Mouse (Mus musculus) ES-Bruce4 (cell line): ENCODE measurements around the gene Tsr2.

Experiments used
- CTCF ChIP-seq: IDR thresholded peaks from one replicate; pipeline ENCODE4 v1.8.1; 2011; ENCODE audit warnings: low read depth, low read length
- POLR2A ChIP-seq: IDR thresholded peaks from one replicate; pipeline ENCODE4 v1.8.1; 2011; ENCODE audit warnings: low read length; ENCODE audit not compliant: insufficient read depth

DNA sequence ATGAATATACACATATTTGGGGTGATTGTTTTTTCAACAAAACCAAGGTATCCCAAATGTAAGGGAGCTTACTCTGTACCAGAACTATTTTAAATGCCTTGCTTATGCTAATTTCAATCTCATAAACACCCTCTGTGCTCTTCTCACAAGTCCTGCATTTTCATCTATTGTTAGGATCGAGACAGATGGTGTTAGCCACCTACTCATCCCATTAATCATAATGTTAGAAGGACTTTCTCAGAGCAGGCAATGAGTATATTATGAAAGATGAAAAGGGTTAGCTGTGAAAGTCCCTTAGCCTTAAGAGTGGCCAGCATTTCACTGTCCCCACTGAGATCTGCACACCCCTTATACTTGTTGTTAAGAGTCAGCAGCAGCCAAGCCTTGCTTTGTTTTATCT lies 8.9 kb downstream of the Tsr2 start:
- TF ChIP-seq CTCF, result no peak
- TF ChIP-seq POLR2A, result no peak
